Mouse (Mus musculus): ENCODE measurements around the gene Psmd6.

Gene Psmd6

DNA sequence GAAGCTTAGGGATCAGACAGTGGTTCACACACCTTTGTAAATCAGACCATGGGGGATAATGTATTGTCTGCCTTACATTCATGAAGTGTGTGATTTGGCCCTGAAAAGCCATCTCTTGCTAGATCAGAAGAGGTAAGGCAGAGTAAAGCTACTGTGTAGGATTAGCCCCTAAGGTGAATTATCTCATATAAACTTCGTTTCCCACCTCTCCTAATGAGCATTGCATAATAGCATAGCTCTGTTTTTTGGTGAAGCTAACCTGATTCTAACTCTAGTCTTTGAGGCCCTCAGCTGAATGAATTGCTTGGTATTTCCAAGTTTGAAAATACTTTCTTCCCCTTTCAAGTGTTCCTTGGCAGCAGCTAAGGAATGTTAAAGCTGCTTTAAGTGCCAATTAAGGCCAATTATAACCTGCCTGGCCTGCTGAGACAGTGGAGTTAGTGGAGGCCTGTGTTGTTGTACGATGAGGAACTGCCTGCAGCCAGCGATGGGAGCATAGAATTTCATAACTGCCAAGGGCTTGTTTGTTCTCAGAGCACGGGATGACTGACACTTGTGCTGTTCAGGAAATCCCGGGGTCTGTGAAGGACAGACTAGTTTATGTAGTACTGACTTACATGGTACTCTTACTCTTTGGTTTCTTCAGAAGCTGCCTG lies 56.2 kb downstream of the Psmd6 start:
- DNase-seq (ENCODE audit: low spot score in 2 of 2) = no peak

- no peak for DNase-seq (ENCODE audit: low spot score in 2 of 2)
Observed at GRCm38 (mm10) chr14:14063382-14063781, 57.4 kb downstream of the Psmd6 start.

DNA sequence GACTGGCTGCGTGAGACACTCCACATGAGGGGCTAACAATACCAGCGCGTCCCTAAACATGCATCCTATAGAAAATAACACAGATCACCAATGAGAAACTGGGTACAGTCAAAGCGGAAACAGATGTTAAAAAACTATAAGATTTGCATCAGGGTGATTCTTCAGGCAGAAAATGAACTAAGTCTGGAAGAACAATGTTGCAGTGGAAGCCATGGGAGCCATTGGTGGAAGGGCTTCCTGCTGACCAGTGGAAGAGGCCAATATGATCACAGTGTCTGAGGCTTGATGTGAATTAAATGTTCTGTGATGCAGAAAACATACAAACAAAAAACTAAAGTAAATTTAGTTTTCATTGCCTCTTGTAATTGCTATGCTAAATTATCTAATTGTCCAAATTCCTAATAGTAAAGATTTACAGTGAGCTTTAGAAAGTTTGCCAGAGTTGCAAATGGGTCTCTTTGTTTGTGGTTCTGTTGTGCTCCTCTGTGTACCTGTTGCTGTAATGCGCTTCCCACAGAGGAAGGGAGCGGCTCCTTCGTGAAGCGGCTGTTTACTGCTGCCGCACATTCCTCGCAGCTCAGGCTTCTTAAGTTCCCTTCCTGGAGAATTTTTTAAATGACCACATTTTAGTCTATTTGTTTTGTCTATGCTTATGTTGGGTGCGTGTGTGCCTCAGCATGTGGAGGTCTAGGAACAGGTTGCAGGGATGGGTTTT lies 58.1 kb downstream of the Psmd6 start:
- DNase-seq (ENCODE audit: low spot score in 2 of 2) = no peak
